Mouse (Mus musculus) frontal cortex, postnatal 14 days (tissue): Measurements from ENCODE around the gene Prpf39.

Experiments
- DNase-seq, 2 experiments: peaks; one replicate each; pipeline ENCODE4 v3.0.0; 2022; ENCODE audit warnings: low spot score in 2 of 2

Prpf39 gene

GRCm38 (mm10) chr12:65036190-65036870, at the start of gene Prpf39:
Prpf39 (plus strand) TSS chr12:65036333.
- DNase-seq = peak; percentile 68 to 89

- no peak for DNase-seq
Observed at GRCm38 (mm10) chr12:65007725-65008124, 28.4 kb upstream of the Prpf39 start.

GRCm38 (mm10) chr12:65022842-65023241, 13.3 kb upstream of the Prpf39 start:
- no peak for DNase-seq

- DNase-seq = no peak
Observed at GRCm38 (mm10) chr12:65035839-65036189, 319 bp upstream of the Prpf39 start.

- DNase-seq = no peak
Observed at GRCm38 (mm10) chr12:65036892-65037545, 886 bp downstream of the Prpf39 start.

GRCm38 (mm10) chr12:65037546-65037937, 1.4 kb downstream of the Prpf39 start:
- no peak for DNase-seq

GRCm38 (mm10) chr12:65048799-65049198, 12.7 kb downstream of the Prpf39 start:
- DNase-seq = no peak

GRCm38 (mm10) chr12:65058203-65058602, 22.1 kb downstream of the Prpf39 start:
- DNase-seq = no peak

GRCm38 (mm10) chr12:65061082-65061481, 24.9 kb downstream of the Prpf39 start:
- DNase-seq = no peak

- DNase-seq = no peak
Observed at GRCm38 (mm10) chr12:65065241-65065640, 29.1 kb downstream of the Prpf39 start.

GRCm38 (mm10) chr12:65066234-65066633, 30.1 kb downstream of the Prpf39 start:
- DNase-seq = no peak

- DNase-seq = no peak
Observed at GRCm38 (mm10) chr12:65068409-65068808, 32.3 kb downstream of the Prpf39 start.

GRCm38 (mm10) chr12:65072911-65073610, 36.9 kb downstream of the Prpf39 start:
- DNase-seq = no peak

GRCm38 (mm10) chr12:65073611-65074178, 37.6 kb downstream of the Prpf39 start, which contains the start of gene Fkbp3:
Fkbp3 (minus strand) TSS chr12:65074007.
- DNase-seq = peak; percentile 92 to 96

- no peak for DNase-seq
Observed at GRCm38 (mm10) chr12:65074651-65075050, 38.5 kb downstream of the Prpf39 start.

- DNase-seq = peak; percentile 85 to 88
Observed at GRCm38 (mm10) chr12:65075085-65075732, 39.1 kb downstream of the Prpf39 start, which contains the start of gene Fancm. Fancm (plus strand) TSS chr12:65075603.

- peak; percentile 12 to 23 for DNase-seq
Observed at GRCm38 (mm10) chr12:65075733-65076310, 39.7 kb downstream of the Prpf39 start.

- DNase-seq = no peak
Observed at GRCm38 (mm10) chr12:65076906-65077305, 40.8 kb downstream of the Prpf39 start.

GRCm38 (mm10) chr12:65108746-65109145, 72.6 kb downstream of the Prpf39 start:
- DNase-seq = no peak

- DNase-seq = no peak
Observed at GRCm38 (mm10) chr12:65111503-65111902, 75.4 kb downstream of the Prpf39 start.

GRCm38 (mm10) chr12:65112811-65113210, 76.7 kb downstream of the Prpf39 start:
- no peak for DNase-seq
